Mouse (Mus musculus): ENCODE measurements around the gene Ubr4. TPM values are rescaled to one million over a fixed set of nuclear protein-coding genes. Genes with fewer than 3 reads are reported as not detected.
A peak's percentile ranks its signal among the peaks of the same experiment; 100 is the strongest.

Ubr4 gene
- 130 TPM for polyA plus RNA-seq (2012; fragmentation: generic; extraction: Trizol)

GRCm38 (mm10) chr4:139351931-139352711 lies at the start of gene Ubr4, which contains the start of the genes Mrto4 and Emc1:
Ubr4 (plus strand) TSS chr4:139352609.
Mrto4 (minus strand) TSS chr4:139352576.
Emc1 (plus strand) TSS chr4:139352587.
- peak within 1 kb of the TSS; percentile 93 for H3K4me2 ChIP-seq (ENCODE audit: low read depth)
- H3K36me3 ChIP-seq (ENCODE audit: control insufficient read depth, insufficient read depth) = peaks cover 14% of the 10 kb centered on the region
- H3K79me2 ChIP-seq (ENCODE audit: control insufficient read depth, insufficient read depth) = peaks cover 37% of the 10 kb centered on the region
- no peak for TF ChIP-seq TCF12 (IDR thresholded peaks at IDR 0.05; ENCODE audit: insufficient read depth, poor library complexity, severe bottlenecking)
- no peak for TF ChIP-seq TCF3 (IDR thresholded peaks at IDR 0.05; ENCODE audit: insufficient read length, low read depth)
- peak; percentile 12 for TF ChIP-seq SRF (IDR thresholded peaks at IDR 0.05; ENCODE audit: control insufficient read depth, insufficient read length, low read depth)
- TF ChIP-seq REST (IDR thresholded peaks at IDR 0.05; ENCODE audit: insufficient read depth, insufficient read length) = no peak
- TF ChIP-seq POLR2AphosphoS2 (IDR thresholded peaks at IDR 0.05; ENCODE audit: insufficient read length, low read depth) = peak; percentile 63
- TF ChIP-seq USF1 (IDR thresholded peaks at IDR 0.05; ENCODE audit: low read depth) = peak; percentile 27
- TF ChIP-seq POLR2A (IDR thresholded peaks at IDR 0.05; ENCODE audit: insufficient read length, low read depth) = peak; percentile 83
- TF ChIP-seq CEBPB (IDR thresholded peaks at IDR 0.05; ENCODE audit: insufficient read depth, poor library complexity, severe bottlenecking) = no peak
- peak; percentile 79 for TF ChIP-seq MAX (IDR thresholded peaks at IDR 0.05; ENCODE audit: low read depth)
- peak; percentile 51 for TF ChIP-seq E2F4 (IDR thresholded peaks at IDR 0.05; ENCODE audit: insufficient read depth)
- TF ChIP-seq MYOD1 (IDR thresholded peaks at IDR 0.05; ENCODE audit: control insufficient read depth in 1 of 3, insufficient read length in 2 of 3, low read depth in 2 of 3) = no peak
- peak in 1 of 3 experiments; percentile 25 for TF ChIP-seq MYOG (IDR thresholded peaks at IDR 0.05; ENCODE audit: control insufficient read depth in 1 of 3, insufficient read depth in 1 of 3, insufficient read length in 2 of 3, low read depth in 2 of 3)
- peak within 1 kb of the TSS; percentile 99 for H3K4me3 ChIP-seq
- peak within 1 kb of the TSS; percentile 43 for H3ac ChIP-seq (ENCODE audit: control insufficient read depth, insufficient read length)
- no peaks in the 10 kb centered on the region for H3K27me3 ChIP-seq (ENCODE audit: control insufficient read depth, insufficient read depth, insufficient read length)

- H3K79me2 ChIP-seq (ENCODE audit: control insufficient read depth, insufficient read depth) = no peaks in the 10 kb centered on the region
- no peak overlapping the region for H3K4me2 ChIP-seq (ENCODE audit: low read depth)
- no peaks in the 10 kb centered on the region for H3K36me3 ChIP-seq (ENCODE audit: control insufficient read depth, insufficient read depth)
- no peaks in the 10 kb centered on the region for H3K27me3 ChIP-seq (ENCODE audit: control insufficient read depth, insufficient read depth, insufficient read length)
- no peak overlapping the region for H3ac ChIP-seq (ENCODE audit: control insufficient read depth, insufficient read length)
- TF ChIP-seq TCF12 (IDR thresholded peaks at IDR 0.05; ENCODE audit: insufficient read depth, poor library complexity, severe bottlenecking) = no peak
- no peak overlapping the region for H3K4me3 ChIP-seq
Measured at GRCm38 (mm10) chr4:139305521-139305920, 46.9 kb upstream of the Ubr4 start.

GRCm38 (mm10) chr4:139307916-139308315 lies 44.5 kb upstream of the Ubr4 start:
- Histone ChIP-seq H3K4me3 (no peak overlapping the region), H3K27me3 (ENCODE audit: control insufficient read depth, insufficient read depth, insufficient read length) (no peaks in the 10 kb centered on the region), H3K79me2 (ENCODE audit: control insufficient read depth, insufficient read depth) (no peaks in the 10 kb centered on the region), H3ac (ENCODE audit: control insufficient read depth, insufficient read length) (no peak overlapping the region), H3K4me2 (ENCODE audit: low read depth) (no peak overlapping the region), H3K36me3 (ENCODE audit: control insufficient read depth, insufficient read depth) (no peaks in the 10 kb centered on the region)
- TF ChIP-seq TCF12 (IDR thresholded peaks at IDR 0.05; ENCODE audit: insufficient read depth, poor library complexity, severe bottlenecking) (no peak), REST (IDR thresholded peaks at IDR 0.05; ENCODE audit: insufficient read depth, insufficient read length) (no peak), E2F4 (IDR thresholded peaks at IDR 0.05; ENCODE audit: insufficient read depth) (no peak)

DNA sequence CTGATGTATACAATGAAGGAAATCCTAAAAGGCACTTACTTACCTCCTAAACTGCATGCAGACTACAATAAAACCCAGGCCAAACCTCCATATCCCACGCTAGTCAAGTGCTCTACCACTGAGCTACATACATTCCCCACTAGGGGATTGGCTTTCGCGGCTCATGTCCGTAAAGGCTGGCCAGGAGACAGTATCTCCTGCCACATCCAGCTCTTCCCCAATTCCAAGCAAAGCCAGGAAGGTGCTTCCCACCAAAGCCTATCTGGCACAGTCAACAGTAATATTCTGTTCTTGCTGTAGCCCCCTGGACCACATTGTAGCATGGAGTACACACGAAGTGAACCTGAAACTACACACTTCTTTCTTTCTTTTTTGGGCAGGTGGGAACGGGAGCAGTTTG lies 42.8 kb upstream of the Ubr4 start:
- Histone ChIP-seq H3K4me2 (ENCODE audit: low read depth) (peak overlapping the region; percentile 93), H3K79me2 (ENCODE audit: control insufficient read depth, insufficient read depth) (no peaks in the 10 kb centered on the region), H3K4me3 (peak overlapping the region; percentile 43)

DNA sequence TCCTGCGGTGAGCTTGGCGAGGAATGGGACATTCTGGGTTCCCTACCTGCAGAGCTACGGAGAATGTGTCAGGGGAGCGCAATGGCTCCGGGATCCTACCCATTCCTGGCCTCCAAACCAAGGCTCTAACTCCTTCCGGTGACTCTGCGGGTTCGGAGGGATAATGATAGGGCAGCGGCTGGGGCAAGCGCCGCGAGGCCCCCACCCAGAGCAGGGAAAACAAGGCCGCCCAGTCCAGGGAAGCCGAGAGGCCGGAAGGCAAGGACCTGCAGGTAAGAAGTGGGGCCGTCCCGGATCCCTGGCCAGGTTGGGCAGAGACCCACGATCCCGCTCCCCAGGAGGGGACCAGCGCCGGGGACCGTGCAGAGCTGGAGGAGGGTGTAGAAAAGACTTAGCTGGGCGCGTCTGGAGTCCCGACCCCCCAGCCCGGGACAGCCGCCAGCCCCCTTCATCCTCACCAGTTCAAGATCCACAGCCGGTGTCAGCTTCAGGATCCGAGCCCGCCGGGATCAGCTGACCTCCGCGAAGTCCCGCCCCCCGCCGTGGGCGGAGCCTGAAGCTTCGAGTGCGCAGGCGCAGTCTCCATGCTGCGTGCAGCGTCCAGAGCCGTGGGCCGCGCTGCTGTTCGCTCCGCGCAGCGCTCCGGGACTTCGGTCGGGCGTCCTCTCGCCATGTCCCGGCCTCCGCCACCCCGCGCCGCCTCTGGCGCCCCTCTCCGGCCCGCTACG lies 42.1 kb upstream of the Ubr4 start, which contains the start of the genes Pqlc2 and Akr7a5:
TSS of gene Pqlc2 (minus strand) at position 538 of the 728 bp plus-strand sequence.
TSS of gene Akr7a5 (plus strand) at position 574 of the 728 bp plus-strand sequence.
- no peaks in the 10 kb centered on the region for H3K27me3 ChIP-seq (ENCODE audit: control insufficient read depth, insufficient read depth, insufficient read length)
- peak within 1 kb of the TSS; percentile 93 for H3K4me2 ChIP-seq (ENCODE audit: low read depth)
- H3K4me3 ChIP-seq = peak within 1 kb of the TSS; percentile 43
- peak within 1 kb of the TSS; percentile 47 for H3ac ChIP-seq (ENCODE audit: control insufficient read depth, insufficient read length)
- no peaks in the 10 kb centered on the region for H3K36me3 ChIP-seq (ENCODE audit: control insufficient read depth, insufficient read depth)
- TF ChIP-seq CEBPB (IDR thresholded peaks at IDR 0.05; ENCODE audit: insufficient read depth, poor library complexity, severe bottlenecking) (no peak), POLR2AphosphoS2 (IDR thresholded peaks at IDR 0.05; ENCODE audit: insufficient read length, low read depth) (peak; percentile 99), SRF (IDR thresholded peaks at IDR 0.05; ENCODE audit: control insufficient read depth, insufficient read length, low read depth) (no peak), POLR2A (IDR thresholded peaks at IDR 0.05; ENCODE audit: insufficient read length, low read depth) (peak; percentile 100), USF1 (IDR thresholded peaks at IDR 0.05; ENCODE audit: low read depth) (peak; percentile 69)
- no peaks in the 10 kb centered on the region for H3K79me2 ChIP-seq (ENCODE audit: control insufficient read depth, insufficient read depth)

More for the DNA sequence above, 42.8 kb upstream of the Ubr4 start:
- H3ac ChIP-seq (ENCODE audit: control insufficient read depth, insufficient read length) = peak overlapping the region; percentile 47
- H3K36me3 ChIP-seq (ENCODE audit: control insufficient read depth, insufficient read depth) = no peaks in the 10 kb centered on the region
- TF ChIP-seq POLR2AphosphoS2 (IDR thresholded peaks at IDR 0.05; ENCODE audit: insufficient read length, low read depth) (no peak), TCF3 (IDR thresholded peaks at IDR 0.05; ENCODE audit: insufficient read length, low read depth) (no peak), MAX (IDR thresholded peaks at IDR 0.05; ENCODE audit: low read depth) (no peak), MYOG (IDR thresholded peaks at IDR 0.05; ENCODE audit: control insufficient read depth in 1 of 3, insufficient read depth in 1 of 3, insufficient read length in 2 of 3, low read depth in 2 of 3) (no peak), SRF (IDR thresholded peaks at IDR 0.05; ENCODE audit: control insufficient read depth, insufficient read length, low read depth) (no peak)
- H3K27me3 ChIP-seq (ENCODE audit: control insufficient read depth, insufficient read depth, insufficient read length) = no peaks in the 10 kb centered on the region
